Mouse (Mus musculus) small intestine, adult 2 months (tissue): ENCODE results near the gene Fga. TPM values are rescaled to one million over a fixed set of nuclear protein-coding genes. Genes with fewer than 3 reads are reported as not detected.

Experiments used
- H3K27ac ChIP-seq: fragments of 200-500 bp; 2 replicates; pipeline ENCODE4 v1.5.1; 2012; ENCODE audit warnings: low read depth, low read length, control low read depth, inconsistent platforms; ENCODE audit not compliant: insufficient read depth
- H3K27me3 ChIP-seq: fragments of 200-500 bp; 2 replicates; pipeline ENCODE4 v1.6.1; 2012; ENCODE audit warnings: mild to moderate bottlenecking, moderate library complexity, low read length, inconsistent platforms; ENCODE audit not compliant: control insufficient read depth, insufficient read depth
- H3K36me3 ChIP-seq: fragments of 200-500 bp; 2 replicates; pipeline ENCODE4 v1.6.1; 2012; ENCODE audit warnings: mild to moderate bottlenecking, low read length, control low read depth, inconsistent platforms; ENCODE audit not compliant: control insufficient read depth, insufficient read depth
- H3K4me1 ChIP-seq: fragments of 200-500 bp; 2 replicates; pipeline ENCODE4 v1.6.1; 2012; ENCODE audit warnings: low read length, inconsistent platforms, mixed read lengths; ENCODE audit not compliant: control insufficient read depth, insufficient read depth, insufficient read length
- H3K4me3 ChIP-seq: fragments of 200-500 bp; 2 replicates; pipeline ENCODE4 v1.5.1; 2012; ENCODE audit warnings: low read depth, mild to moderate bottlenecking, control low read depth, inconsistent platforms, low read length, moderate library complexity
- CTCF ChIP-seq: fragments of 200-500 bp; IDR thresholded peaks from 2 replicates; pipeline ENCODE4 v1.5.1; 2012; ENCODE audit warnings: low read depth, mild to moderate bottlenecking, control low read depth, inconsistent platforms, low read length, moderate library complexity, mixed read lengths; ENCODE audit not compliant: insufficient replicate concordance, insufficient read length; ENCODE audit errors: extremely low read depth
- POLR2A ChIP-seq: fragments of 200-500 bp; IDR thresholded peaks from 2 replicates; pipeline ENCODE4 v1.6.1; 2012; ENCODE audit warnings: low read depth, mild to moderate bottlenecking, control low read depth, inconsistent platforms, low read length, moderate library complexity
- WGBS: fragments of 180-500 bp; shearing (Covaris S2); methylation state at CpG from one replicate; pipeline ENCODE4 v1.1.7; 2018; 5-methylcytosine and 5-hydroxymethylcytosine counted together
- polyA plus RNA-seq: library from polyadenylated mRNA; depleted of rRNA; stranded (reverse); fragments of >200 nt; gene quantifications from 2 replicates; pipeline ENCODE4 v1.2.3, GENCODE M21; 2012

Fga gene
- polyA plus RNA-seq, 1 experiment: not detected

DNA sequence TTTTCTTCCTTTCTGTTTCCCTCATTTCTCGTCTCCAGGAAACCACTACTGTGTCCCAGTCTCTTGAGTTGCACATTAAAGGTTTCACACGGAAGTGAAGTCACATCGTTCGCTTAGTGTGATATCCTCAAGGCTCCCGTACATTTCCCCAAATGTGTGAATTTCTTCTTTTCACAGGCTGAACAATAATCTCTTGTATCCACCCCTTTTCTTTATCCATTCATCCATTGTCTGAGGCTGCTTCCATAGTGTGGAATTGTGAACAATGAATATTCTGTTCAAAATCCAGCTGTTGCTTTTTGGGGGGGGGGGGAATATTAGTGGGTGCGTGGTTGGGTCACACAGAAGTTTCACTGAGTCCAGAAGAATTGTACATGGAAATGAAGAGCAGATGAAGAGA is 840 bp upstream of the Fga start:
- Histone ChIP-seq H3K27ac (no peak overlapping the region), H3K36me3 (no peaks in the 10 kb centered on the region), H3K4me3 (no peak overlapping the region), H3K4me1 (no peaks in the 10 kb centered on the region), H3K27me3 (no peaks in the 10 kb centered on the region)
- 84% methylated on average over 6 of the region's 6 CpGs for WGBS
- TF ChIP-seq POLR2A (no peak), CTCF (no peak)

DNA sequence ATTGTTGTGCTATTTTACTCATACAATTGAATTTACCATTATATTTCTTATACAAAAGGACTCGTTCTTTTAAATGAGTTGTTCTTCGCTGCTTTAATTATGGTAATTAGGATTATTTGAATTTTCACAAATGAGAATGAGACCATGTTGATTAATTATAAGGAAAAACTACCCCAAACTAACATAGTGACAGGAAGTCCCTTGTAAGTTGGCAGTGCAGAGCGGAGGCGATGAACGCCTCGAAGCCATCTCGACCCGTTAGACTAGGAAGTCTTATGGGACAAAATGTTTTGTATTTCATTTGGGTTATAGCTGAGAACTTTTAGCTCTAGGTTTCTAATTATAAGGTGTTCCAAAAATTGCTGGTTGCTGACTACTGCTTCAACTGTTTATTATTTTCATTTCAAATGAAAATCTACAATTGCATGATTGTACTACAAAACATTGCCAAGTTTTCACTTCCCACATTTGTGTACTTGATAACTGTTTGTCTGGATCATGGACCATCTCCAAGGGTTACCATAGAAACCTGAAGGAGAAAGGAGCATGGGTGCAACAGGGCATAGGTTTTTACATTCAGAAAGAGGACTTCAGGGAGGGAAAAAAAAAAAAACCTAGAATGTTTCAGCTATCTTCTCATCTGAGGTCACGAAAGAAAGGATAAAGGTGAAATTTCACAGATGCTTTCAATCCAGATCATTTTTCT is 1.8 kb downstream of the Fga start:
- H3K27me3 ChIP-seq: no peaks in the 10 kb centered on the region
- H3K36me3 ChIP-seq: no peaks in the 10 kb centered on the region
- TF ChIP-seq CTCF (no peak), POLR2A (no peak)
- H3K4me3 ChIP-seq: no peak overlapping the region
- no peaks in the 10 kb centered on the region for H3K4me1 ChIP-seq
- WGBS: 92% methylated on average over 9 of the region's 9 CpGs
- H3K27ac ChIP-seq: no peak overlapping the region

DNA sequence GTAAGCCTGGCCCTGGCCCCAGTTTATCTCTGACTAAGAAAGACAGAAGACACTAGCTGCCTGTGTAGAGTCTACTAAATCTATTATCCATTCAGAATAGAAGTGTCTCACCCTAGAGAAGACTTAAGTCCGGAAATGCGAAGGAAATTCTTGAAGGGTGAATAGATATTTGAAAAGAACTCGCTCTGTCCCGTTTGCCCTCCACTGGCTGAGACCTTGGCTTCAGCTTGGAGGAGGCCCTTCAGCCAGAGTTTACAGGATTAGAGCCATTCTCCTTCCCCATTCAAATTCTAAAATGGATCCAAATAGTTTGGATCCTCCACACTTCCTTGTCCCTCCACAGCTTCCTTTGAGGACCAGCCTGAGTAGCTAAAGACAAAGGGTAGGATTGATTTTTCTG is 4.5 kb downstream of the Fga start:
- WGBS: 92% methylated on average over 4 of the region's 4 CpGs
- no peak overlapping the region for H3K27ac ChIP-seq
- H3K36me3 ChIP-seq: no peaks in the 10 kb centered on the region
- TF ChIP-seq CTCF (no peak), POLR2A (no peak)
- H3K4me3 ChIP-seq: no peak overlapping the region
- H3K4me1 ChIP-seq: no peaks in the 10 kb centered on the region
- no peaks in the 10 kb centered on the region for H3K27me3 ChIP-seq

DNA sequence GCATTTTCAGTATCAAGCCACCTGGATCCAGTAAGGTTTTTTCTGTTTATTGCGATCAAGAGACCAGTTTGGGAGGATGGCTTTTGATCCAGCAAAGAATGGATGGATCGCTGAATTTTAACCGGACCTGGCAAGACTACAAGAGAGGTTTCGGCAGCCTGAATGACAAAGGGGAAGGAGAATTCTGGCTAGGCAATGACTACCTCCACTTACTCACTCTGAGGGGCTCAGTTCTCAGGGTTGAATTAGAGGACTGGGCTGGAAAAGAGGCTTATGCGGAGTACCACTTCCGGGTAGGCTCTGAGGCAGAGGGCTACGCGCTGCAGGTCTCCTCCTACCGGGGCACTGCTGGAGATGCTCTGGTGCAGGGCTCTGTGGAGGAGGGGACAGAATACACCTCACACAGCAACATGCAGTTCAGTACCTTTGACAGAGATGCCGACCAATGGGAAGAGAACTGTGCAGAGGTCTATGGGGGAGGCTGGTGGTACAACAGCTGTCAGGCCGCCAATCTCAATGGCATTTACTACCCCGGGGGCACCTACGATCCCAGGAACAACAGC is 7.0 kb downstream of the Fga start:
- 68% methylated on average over 13 of the region's 13 CpGs for WGBS
- Histone ChIP-seq H3K4me1 (no peaks in the 10 kb centered on the region), H3K27ac (no peak overlapping the region), H3K27me3 (no peaks in the 10 kb centered on the region), H3K36me3 (no peaks in the 10 kb centered on the region), H3K4me3 (no peak overlapping the region)
- TF ChIP-seq POLR2A: no peak
- no peak for TF ChIP-seq CTCF

DNA sequence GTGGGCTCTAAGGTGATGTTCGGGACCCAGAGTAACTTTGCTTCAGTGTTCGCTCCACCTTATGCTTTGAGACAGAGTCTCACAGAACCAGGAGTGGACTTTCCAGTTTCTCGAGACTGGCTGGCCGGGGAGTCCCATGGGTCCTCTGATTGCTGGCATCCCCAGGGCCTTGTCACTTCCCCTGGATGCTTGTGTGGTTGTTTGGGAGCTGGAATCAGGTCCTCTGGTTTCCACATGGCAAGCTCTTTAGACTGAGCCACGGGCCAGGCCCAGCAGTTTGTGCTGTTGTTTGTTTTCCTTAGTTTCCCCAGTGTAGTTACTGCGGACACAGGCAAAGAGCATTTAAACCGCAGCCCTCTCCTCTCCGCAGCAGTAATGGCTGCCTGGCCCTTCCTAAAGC is 7.9 kb downstream of the Fga start:
- no peak overlapping the region for H3K27ac ChIP-seq
- 79% methylated on average over 8 of the region's 8 CpGs for WGBS
- no peaks in the 10 kb centered on the region for H3K27me3 ChIP-seq
- TF ChIP-seq CTCF (no peak), POLR2A (no peak)
- no peak overlapping the region for H3K4me3 ChIP-seq
- H3K4me1 ChIP-seq: no peaks in the 10 kb centered on the region
- H3K36me3 ChIP-seq: no peaks in the 10 kb centered on the region

DNA sequence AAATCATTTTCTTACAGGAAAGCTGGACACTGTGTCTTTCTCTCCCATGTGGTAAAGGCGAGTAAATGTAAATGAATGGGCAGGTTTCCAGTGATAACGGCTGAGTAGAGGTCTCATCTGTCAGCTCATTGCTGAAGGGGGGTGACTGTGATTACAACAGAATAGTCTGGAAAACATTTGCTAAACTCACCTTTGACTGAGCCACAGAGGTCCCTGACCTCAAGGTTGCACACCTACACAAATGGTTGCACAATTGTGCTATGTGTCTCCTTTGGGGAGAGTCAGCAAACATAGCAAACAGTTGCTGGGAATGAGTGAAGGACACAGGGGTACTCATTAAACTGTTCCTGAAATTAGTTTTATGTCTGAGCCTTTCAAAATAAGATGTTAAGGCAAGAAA is 13.0 kb downstream of the Fga start:
- Histone ChIP-seq H3K4me3 (no peak overlapping the region), H3K27ac (no peak overlapping the region), H3K4me1 (no peaks in the 10 kb centered on the region), H3K36me3 (no peaks in the 10 kb centered on the region), H3K27me3 (no peaks in the 10 kb centered on the region; the same call in 1 of the 2 replicates)
- TF ChIP-seq POLR2A (no peak), CTCF (no peak)
- 62% methylated on average over 2 of the region's 2 CpGs for WGBS

DNA sequence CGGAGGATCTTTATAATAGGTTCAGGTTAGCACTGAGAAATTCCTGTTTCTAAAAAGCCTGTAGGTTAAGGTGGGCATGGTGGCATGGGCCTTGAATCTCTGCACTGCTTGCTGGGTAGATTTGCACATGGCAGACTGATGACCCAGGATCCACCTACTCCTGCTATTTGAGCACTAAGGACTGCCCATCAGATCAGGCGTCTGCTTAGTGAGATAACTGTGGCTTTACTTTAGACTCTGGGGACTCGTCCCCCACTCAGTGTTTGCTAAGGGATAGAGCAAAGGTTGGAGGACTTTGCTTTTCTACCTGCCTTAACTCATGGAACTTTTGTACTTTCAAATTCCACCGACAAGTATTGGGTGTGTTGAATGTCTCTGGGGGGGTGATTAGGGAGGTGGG is 13.8 kb downstream of the Fga start:
- WGBS: 42% methylated on average over 4 of the region's 4 CpGs
- no peaks in the 10 kb centered on the region for H3K4me1 ChIP-seq
- H3K27ac ChIP-seq: no peak overlapping the region
- H3K4me3 ChIP-seq: no peak overlapping the region
- H3K36me3 ChIP-seq: no peaks in the 10 kb centered on the region
- TF ChIP-seq POLR2A (no peak), CTCF (no peak)
- H3K27me3 ChIP-seq: no peaks in the 10 kb centered on the region; the same call in 1 of the 2 replicates
